33 mouse cellular contexts compared by ENCODE assay signal in the genomic region with DNA sequence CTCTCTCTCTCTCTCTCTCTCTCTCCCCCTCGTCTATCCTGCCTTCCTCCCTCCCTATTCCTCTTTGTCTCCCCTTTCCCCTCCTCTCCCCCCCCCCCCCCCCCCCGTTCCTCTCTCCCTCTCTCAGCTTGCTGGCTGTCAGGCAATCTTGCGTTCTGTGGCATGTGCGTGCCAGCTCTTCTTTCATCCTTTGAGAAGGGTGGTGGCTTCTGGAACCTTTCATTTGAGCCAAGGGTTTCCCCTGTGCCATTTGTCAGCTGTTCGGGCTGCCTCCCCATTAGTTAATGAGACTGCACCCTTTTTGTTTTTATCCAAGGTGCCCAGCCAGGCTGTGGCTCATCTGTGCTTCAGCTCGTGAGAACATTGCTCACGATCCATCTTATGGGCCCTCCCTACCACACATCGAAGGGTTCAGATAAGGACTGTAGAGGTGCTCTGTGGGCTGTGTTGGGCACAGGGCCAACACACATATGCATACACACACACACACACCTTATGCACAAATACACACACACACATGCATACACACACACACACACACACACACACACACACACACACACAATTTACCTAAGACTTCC. TPM values are rescaled to one million over a fixed set of nuclear protein-coding genes. Genes with fewer than 3 reads are reported as not detected.
DNase-seq lines count a peak whose midpoint lies in the region; ATAC-seq lines count a peak whose summit lies in the region.
"Had no signal": no experiment of that assay in that cellular context is flagged by ENCODE, and none has a peak within 500 bp of the region (broad histone marks: within the 10 kb centered on the region; RNA-seq: fewer than 3 reads in every experiment).

No protein-coding gene starts in this region.

- no peak overlapping the region for H3K4me3 ChIP-seq in hindbrain, embryonic 13.5 days
- H3K4me3 ChIP-seq in hindbrain, embryonic 10.5 days = no peak overlapping the region
- H3K4me3 ChIP-seq in forebrain, embryonic 14.5 days (ENCODE audit: low read depth, low read length) = no peak overlapping the region
- H3K4me3 ChIP-seq in hindbrain, embryonic 16.5 days (ENCODE audit: low read length) = no peak overlapping the region
- H3K4me3 ChIP-seq: embryonic facial prominence, embryonic 13.5 days; erythroblast, embryonic 14.5 days; heart, embryonic 12.5 days; left cerebral cortex, adult 2 months; limb, embryonic 10.5 days; liver, embryonic 15.5 days; lung, embryonic 15.5 days; megakaryocyte, embryonic 14.5 days; neural tube, embryonic 12.5 days had no signal

- no peak overlapping the region for H3K9ac ChIP-seq in hindbrain, embryonic 13.5 days
- no peak overlapping the region for H3K9ac ChIP-seq in forebrain, embryonic 14.5 days (ENCODE audit: low read length)
- H3K9ac ChIP-seq in hindbrain, embryonic 16.5 days (ENCODE audit: low read depth, low read length) = no peak overlapping the region
- H3K9ac ChIP-seq: embryonic facial prominence, embryonic 13.5 days; heart, embryonic 12.5 days; liver, embryonic 15.5 days; lung, embryonic 15.5 days; neural tube, embryonic 12.5 days had no signal

- intact Hi-C loops in gastrocnemius, postnatal 36 days (cut with DNase I) = no loop called here

- no peak for DNase-seq in hindbrain, embryonic 10.5 days (ENCODE audit: low spot score)
- peak; percentile 36 for DNase-seq in Muller cell, postnatal 12 days (ENCODE audit: inconsistent ontology term)
- DNase-seq in forebrain, embryonic 14.5 days (ENCODE audit: low spot score) = peak; percentile 81
- no peak for DNase-seq in frontal cortex, postnatal 36 days (ENCODE audit: low spot score in 2 of 2)
- no peak for DNase-seq in gastrocnemius, postnatal 36 days
- DNase-seq: adrenal gland, adult 2 months; B cell, adult 2 months; cerebellum, adult 2 months; cerebellum, postnatal 36 days; embryo, embryonic 11 days; gastrocnemius, postnatal 10 days; heart, adult 18-20 months; heart, postnatal 14 days; kidney, adult 8-10 months; kidney, postnatal 10 days; liver; lung, postnatal 36 days; thymus, adult 2 months had no signal

- no peaks in the 10 kb centered on the region for H3K27me3 ChIP-seq in hindbrain, embryonic 13.5 days
- no peaks in the 10 kb centered on the region for H3K27me3 ChIP-seq in hindbrain, embryonic 10.5 days (ENCODE audit: insufficient read depth, poor library complexity, severe bottlenecking)
- H3K27me3 ChIP-seq in forebrain, embryonic 14.5 days (replicated peaks; ENCODE audit: control insufficient read depth, insufficient read depth, low read length) = no peaks in the 10 kb centered on the region
- H3K27me3 ChIP-seq in hindbrain, embryonic 16.5 days (replicated peaks; ENCODE audit: control insufficient read depth, insufficient read depth, low read length) = no peaks in the 10 kb centered on the region
- H3K27me3 ChIP-seq: embryonic facial prominence, embryonic 13.5 days; heart, embryonic 12.5 days; liver, embryonic 15.5 days; lung, embryonic 15.5 days; megakaryocyte, embryonic 14.5 days; neural tube, embryonic 12.5 days had no signal

- peak; percentile 67; the same call in 1 of the 2 replicates for ATAC-seq in hindbrain, embryonic 13.5 days (ENCODE audit: low FRiP score)
- peak; percentile 79 for ATAC-seq in forebrain, embryonic 14.5 days
- ATAC-seq in hindbrain, embryonic 16.5 days = peak; percentile 49; the same call in 1 of the 2 replicates
- ATAC-seq: inflammation-experienced regulatory T-cells, adult 6 months had no signal

- peaks cover 6% of the 10 kb centered on the region for H3K9me3 ChIP-seq in hindbrain, embryonic 13.5 days
- peaks cover 6% of the 10 kb centered on the region for H3K9me3 ChIP-seq in hindbrain, embryonic 10.5 days
- no peaks in the 10 kb centered on the region for H3K9me3 ChIP-seq in forebrain, embryonic 14.5 days (replicated peaks; ENCODE audit: control insufficient read depth, low read length)
- peaks cover 5% of the 10 kb centered on the region; the same call in 1 of the 2 replicates for H3K9me3 ChIP-seq in hindbrain, embryonic 16.5 days (ENCODE audit: control insufficient read depth, low read length)
- H3K9me3 ChIP-seq: limb, embryonic 10.5 days; liver, embryonic 15.5 days; lung, embryonic 15.5 days had no signal

- H3K27ac ChIP-seq in hindbrain, embryonic 13.5 days = 0 out of 2 replicates have a peak overlapping the region, but pooled peaks have one; percentile 19
- no peak overlapping the region for H3K27ac ChIP-seq in hindbrain, embryonic 10.5 days
- H3K27ac ChIP-seq in forebrain, embryonic 14.5 days (ENCODE audit: low read depth, low read length) = peak overlapping the region; percentile 59; the same call in 1 of the 2 replicates
- H3K27ac ChIP-seq in hindbrain, embryonic 16.5 days (ENCODE audit: low read depth, low read length) = no peak overlapping the region
- H3K27ac ChIP-seq: embryonic facial prominence, embryonic 13.5 days; left cerebral cortex, adult 2 months; limb, embryonic 10.5 days; liver, embryonic 15.5 days; lung, embryonic 15.5 days; neural tube, embryonic 12.5 days; stomach, postnatal 0 days had no signal

- WGBS in hindbrain, embryonic 13.5 days = 50% methylated on average over 8 of the region's 8 CpGs
- 71% methylated on average over 8 of the region's 8 CpGs for WGBS in hindbrain, embryonic 10.5 days
- 24% methylated on average over 7 of the region's 8 CpGs for WGBS in forebrain, embryonic 14.5 days
- WGBS in hindbrain, embryonic 16.5 days = 34% methylated on average over 8 of the region's 8 CpGs

- H3K4me2 ChIP-seq in hindbrain, embryonic 13.5 days = no peak overlapping the region
- H3K4me2 ChIP-seq in forebrain, embryonic 14.5 days (ENCODE audit: low read length) = 0 out of 2 replicates have a peak overlapping the region, but pooled peaks have one; percentile 5
- H3K4me2 ChIP-seq in hindbrain, embryonic 16.5 days (ENCODE audit: low read length) = no peak overlapping the region
- H3K4me2 ChIP-seq: embryonic facial prominence, embryonic 13.5 days; heart, embryonic 12.5 days; liver, embryonic 15.5 days; lung, embryonic 15.5 days; neural tube, embryonic 12.5 days had no signal

- H3K36me3 ChIP-seq in hindbrain, embryonic 13.5 days = peaks cover 6% of the 10 kb centered on the region
- H3K36me3 ChIP-seq in hindbrain, embryonic 10.5 days = 0 out of 2 replicates have a peak, but pooled peaks cover 5% of the 10 kb centered on the region
- no peaks in the 10 kb centered on the region for H3K36me3 ChIP-seq in forebrain, embryonic 14.5 days (ENCODE audit: control insufficient read depth, insufficient read depth, low read length)
- H3K36me3 ChIP-seq in hindbrain, embryonic 16.5 days (ENCODE audit: control insufficient read depth, insufficient read depth, low read length) = no peaks in the 10 kb centered on the region; the same call in 1 of the 2 replicates
- H3K36me3 ChIP-seq: embryonic facial prominence, embryonic 13.5 days; G1E; heart, embryonic 12.5 days; limb, embryonic 10.5 days; liver, embryonic 15.5 days; lung, embryonic 15.5 days; neural tube, embryonic 12.5 days had no signal

- H3K4me1 ChIP-seq in hindbrain, embryonic 13.5 days (replicated peaks) = peaks cover 28% of the 10 kb centered on the region
- peaks cover 16% of the 10 kb centered on the region for H3K4me1 ChIP-seq in hindbrain, embryonic 10.5 days (replicated peaks)
- peaks cover 15% of the 10 kb centered on the region for H3K4me1 ChIP-seq in forebrain, embryonic 14.5 days (ENCODE audit: control insufficient read depth, insufficient read depth, low read length)
- H3K4me1 ChIP-seq in hindbrain, embryonic 16.5 days (ENCODE audit: control insufficient read depth, insufficient read depth, low read depth, low read length) = peaks cover 3% of the 10 kb centered on the region; the same call in 1 of the 2 replicates
- H3K4me1 ChIP-seq: embryonic facial prominence, embryonic 13.5 days; heart, embryonic 12.5 days; limb, embryonic 10.5 days; liver, embryonic 15.5 days; lung, embryonic 15.5 days; megakaryocyte, embryonic 14.5 days; neural tube, embryonic 12.5 days had no signal

RNA-seq across cellular contexts. Expression of a gene that starts 21.4 kb away (rescaled TPM):
- 8.3 and 9.0 TPM in 2 replicates for polyA plus RNA-seq in hindbrain, embryonic 13.5 days (2015; fragmentation: Nextera tagmentation; extraction: Ambion mirVana)
- 3.9 and 5.7 TPM in 2 replicates for polyA plus RNA-seq in hindbrain, embryonic 10.5 days (2016; fragmentation: Nextera tagmentation; extraction: Ambion mirVana)
- 5.9 and 7.0 TPM in 2 replicates for polyA plus RNA-seq in forebrain, embryonic 14.5 days (2014; fragmentation: Nextera tagmentation; extraction: Ambion mirVana)
- polyA plus RNA-seq in hindbrain, embryonic 16.5 days (2015; fragmentation: Nextera tagmentation; extraction: Ambion mirVana) = 5.1 and 7.2 TPM in 2 replicates
- 1 to 10 TPM; 1.4 to 3.0 TPM for total RNA-seq in gastrocnemius, postnatal 36 days (2021)
- total RNA-seq: CH12.LX had no signal
- polyA plus RNA-seq: erythroblast, embryonic 14.5 days; G1E; inflammation-experienced regulatory T-cells, adult 6 months had no signal

Comparison
In these comparisons a context has a peak if more than half of its experiments do, and no peak if none do; other contexts are left out.
1. H3K27ac ChIP-seq: peak in hindbrain, embryonic 13.5 days (single experiment) and forebrain, embryonic 14.5 days (single experiment); none in hindbrain, embryonic 10.5 days (single experiment) and hindbrain, embryonic 16.5 days (single experiment).
2. DNase-seq: peak in Muller cell, postnatal 12 days (single experiment) and forebrain, embryonic 14.5 days (single experiment); none in hindbrain, embryonic 10.5 days (single experiment), frontal cortex, postnatal 36 days (0 of 2) and gastrocnemius, postnatal 36 days (0 of 2).
3. Peak in every context shown above with its lines, with median percentiles within 50 percentile points of each other: ATAC-seq.